Mouse (Mus musculus) gastrocnemius, postnatal 10 days (tissue): Measurements from ENCODE around the gene Nxf1. TPM values are rescaled to one million over a fixed set of nuclear protein-coding genes. Genes with fewer than 3 reads are reported as not detected.

Source experiments
- DNase-seq: peaks from one replicate; pipeline ENCODE4 v3.0.0; 2021; ENCODE audit warnings: mixed read lengths
- total RNA-seq, 2 experiments: library from RNA; stranded (reverse); gene quantifications; 2 replicates each; pipeline ENCODE4 v1.2.3; 2021

Nxf1 gene
- total RNA-seq, 2 experiments from 2014 or later, result 40.8 to 61.8 TPM

DNA sequence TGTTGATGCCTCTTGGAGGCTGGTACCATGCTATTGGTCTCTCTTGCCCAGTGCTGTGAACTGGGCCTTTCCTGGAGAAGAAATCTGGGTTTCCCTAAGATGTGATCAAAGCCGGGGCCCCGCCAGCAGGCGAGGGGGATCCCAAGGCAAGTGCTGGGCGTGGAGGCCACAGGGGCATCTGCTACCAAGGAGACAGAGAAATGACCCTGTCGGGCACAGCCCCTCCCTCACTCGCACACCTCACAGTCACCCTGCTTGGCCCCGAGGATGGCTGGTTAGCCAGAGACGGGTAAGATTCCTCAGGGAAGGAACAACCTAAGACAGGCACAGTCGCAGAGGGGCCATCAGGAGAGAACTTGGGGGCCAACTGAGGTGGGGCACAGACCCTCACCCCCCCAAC lies 8.7 kb downstream of the Nxf1 start:
- no peak for DNase-seq

DNA sequence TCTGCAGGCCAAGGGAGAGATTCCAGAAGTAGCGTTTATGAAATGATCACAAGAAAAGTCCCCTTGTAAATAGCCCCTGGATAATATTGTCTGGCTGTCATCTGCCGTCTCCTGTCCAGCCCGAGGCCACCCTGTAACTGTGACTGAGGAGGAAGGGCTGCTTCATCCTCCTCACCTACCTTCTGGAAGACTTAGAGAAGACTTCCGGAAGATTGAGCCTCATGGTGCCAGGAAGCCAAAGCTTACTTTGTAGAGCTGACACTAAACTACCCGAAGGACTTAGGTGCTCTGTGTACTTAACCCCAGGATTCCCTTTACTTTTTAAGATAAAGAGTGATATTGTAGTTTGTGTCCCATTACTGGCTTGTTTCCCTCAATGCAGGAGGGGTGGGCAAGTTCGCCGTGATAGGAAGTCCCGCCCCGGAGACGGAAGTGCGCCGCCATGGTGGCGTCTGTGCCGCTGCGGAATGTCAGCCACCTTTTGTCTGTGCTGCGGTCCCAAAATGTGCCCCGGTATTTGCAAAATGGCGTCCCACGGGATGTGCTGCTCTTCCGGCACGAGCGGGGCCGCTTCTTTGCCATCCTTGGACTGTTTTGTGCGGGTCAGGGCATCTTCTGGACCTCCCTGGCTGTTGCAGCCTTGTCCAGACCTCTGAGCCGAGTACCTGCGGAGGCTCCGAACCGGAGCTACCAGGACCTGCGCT lies 13.8 kb downstream of the Nxf1 start, which contains the start of gene Tmem223:
Tmem223 (plus strand) TSS at position 430 of the 704 bp plus-strand sequence.
- DNase-seq, result peak; percentile 78

DNA sequence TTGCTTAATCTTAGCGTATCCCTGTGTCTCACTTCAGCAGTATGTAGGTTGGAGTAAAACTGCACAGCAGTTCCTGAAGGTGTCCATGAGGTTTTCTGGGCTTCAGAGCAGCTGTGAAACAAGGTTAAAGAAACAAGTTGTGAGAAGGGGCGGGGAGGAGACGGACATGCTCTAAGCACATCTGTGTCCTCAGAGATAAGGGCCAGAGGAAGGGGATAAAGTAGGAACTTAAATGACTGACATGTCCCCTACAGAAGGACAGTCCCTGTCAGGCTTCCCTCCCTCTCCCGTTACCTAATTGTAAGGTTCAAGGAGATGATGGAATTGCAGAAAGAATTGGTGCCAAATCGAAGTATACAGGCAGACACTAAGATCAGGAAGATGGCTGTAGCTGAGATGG lies 16.1 kb downstream of the Nxf1 start:
- DNase-seq, result no peak

DNA sequence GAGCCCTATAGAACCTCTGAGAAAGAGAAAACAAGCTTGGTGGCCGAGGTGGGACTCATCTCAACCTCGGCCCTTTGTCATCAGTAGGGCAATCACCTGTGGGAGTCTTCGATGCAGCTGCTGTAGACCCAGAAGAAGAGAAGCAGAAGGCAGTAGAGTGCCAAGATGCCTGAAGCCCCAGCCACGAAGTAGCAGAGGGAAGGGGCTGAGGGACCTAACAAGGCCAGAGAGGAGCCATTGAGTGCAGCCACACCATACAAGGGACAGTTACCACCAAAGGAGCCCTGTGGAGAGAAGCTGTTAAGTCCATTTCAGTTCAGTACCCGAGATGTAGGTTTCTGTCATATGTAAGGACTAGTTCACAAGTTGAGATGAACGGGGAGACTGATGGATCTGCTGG lies 16.5 kb downstream of the Nxf1 start:
- DNase-seq, result no peak

DNA sequence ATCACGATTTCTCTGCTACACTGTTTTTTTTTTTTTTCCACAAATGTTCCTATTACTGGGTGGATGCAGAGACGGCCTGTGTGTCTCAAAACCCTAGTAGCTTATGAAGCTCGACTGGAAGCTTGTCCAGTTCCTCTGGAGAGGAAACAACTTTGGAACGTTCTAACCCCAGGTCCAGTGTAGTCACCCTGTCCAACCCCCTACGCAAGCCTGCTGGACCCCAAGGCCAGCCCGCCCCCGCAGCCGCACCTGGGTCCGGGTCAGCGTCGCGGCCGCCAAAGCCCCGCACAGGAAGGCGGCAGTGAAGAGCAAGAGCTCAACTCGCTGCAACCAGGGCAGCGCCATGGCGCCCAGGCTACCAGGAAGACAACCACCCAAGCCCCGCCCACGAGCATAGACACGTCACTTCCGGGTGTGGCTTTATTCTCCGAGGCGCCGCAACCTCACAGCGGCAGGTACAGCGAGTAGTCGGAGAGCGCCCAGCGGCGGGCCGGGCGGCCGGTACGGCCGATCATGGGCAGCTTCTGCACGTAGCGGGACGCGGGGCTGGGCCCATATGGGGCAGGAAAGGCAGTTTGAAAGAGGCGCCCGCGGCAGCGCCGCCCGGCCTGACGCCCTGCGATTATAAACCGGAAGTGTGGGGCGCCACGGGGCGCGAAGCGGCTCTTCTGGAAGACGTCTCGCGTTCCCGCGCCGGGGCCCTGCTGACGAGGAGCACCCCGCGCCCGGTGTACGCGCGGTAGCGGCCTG lies 17.4 kb downstream of the Nxf1 start, which contains the start of gene Tmem179b:
Tmem179b (minus strand) TSS at position 382 of the 750 bp plus-strand sequence.
- peak; percentile 96 for DNase-seq

DNA sequence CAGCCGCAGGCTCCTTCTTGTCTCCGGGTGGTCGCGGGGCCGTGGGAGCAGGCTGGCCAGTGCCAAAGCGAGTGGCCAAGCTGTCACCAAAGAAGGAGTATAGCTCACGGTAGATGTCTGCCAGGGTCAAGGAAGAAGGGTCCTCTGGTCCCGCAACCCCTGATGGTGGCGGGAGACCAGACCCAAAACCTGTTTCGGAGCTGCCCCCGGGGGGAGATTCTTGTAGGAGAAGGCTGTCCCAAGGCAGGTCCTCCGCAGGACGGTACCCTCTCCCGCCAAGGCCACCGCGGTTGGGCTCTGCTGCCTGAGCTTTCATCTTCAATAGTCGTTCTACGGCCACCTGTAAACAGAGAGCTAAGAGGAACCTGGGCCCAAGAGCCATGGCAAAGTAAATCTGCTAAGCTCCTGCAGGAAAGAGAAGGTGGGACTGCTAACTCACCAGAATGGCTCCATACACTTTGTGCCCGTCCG lies 18.1 kb downstream of the Nxf1 start:
- DNase-seq, result no peak

DNA sequence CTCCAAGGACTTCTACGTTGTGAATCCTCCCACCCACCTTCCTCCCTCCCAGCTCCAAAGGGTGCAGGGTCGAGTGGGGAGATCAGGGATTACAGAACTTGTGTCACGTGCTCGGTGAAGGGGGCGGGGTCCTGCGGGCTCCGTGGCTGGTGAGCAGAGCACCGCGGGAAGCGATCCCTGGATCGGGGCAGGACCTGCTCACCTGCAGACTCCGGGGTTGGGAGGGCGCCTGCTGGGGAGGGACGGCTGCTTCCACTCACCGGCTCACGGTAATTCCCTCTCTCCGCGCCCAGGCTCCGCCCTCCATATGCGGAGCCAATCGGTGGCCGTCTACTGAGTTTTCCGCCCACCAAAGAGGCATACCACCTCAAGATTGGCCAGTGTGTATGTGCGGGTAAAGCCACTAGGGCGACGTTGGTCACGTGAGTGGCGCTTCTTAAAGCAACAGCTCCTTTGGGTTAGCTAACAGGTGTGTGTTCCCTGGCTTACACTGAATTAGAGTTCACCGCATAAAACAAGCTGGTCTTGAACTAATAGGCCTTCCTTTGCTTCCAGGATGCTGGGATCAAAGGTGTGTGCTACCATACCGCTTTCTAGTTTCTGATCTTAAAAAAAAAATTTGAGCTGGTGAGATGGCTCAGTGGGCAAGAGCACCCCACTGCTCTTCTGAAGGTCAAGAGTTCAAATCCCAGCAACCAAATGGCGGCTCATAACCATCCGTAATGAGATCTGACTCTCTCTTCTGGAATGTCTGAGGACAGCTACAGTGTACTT lies 29.3 kb downstream of the Nxf1 start, which contains the start of gene Taf6l:
Taf6l (minus strand) TSS at position 410 of the 774 bp plus-strand sequence.
- peak; percentile 84 for DNase-seq

DNA sequence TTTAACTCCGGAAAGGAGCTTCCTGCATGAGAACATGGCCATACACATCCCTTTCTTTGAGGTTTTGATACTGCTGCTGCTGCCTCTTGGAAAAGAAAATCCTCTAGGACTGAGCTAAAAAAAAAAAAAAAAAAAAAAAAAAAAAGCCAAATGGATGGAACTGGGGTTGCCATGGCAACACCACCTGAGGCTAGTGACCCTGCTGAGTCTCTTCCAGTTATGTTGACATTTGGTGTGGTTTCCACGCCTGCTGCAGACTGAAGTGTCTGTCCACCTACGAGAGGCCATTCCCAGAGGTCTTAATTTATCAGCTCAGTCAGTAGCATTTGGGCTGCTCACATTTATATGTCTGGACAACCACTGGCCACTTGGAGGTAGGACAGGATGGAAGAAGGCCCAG lies 31.6 kb downstream of the Nxf1 start:
- DNase-seq, result no peak

DNA sequence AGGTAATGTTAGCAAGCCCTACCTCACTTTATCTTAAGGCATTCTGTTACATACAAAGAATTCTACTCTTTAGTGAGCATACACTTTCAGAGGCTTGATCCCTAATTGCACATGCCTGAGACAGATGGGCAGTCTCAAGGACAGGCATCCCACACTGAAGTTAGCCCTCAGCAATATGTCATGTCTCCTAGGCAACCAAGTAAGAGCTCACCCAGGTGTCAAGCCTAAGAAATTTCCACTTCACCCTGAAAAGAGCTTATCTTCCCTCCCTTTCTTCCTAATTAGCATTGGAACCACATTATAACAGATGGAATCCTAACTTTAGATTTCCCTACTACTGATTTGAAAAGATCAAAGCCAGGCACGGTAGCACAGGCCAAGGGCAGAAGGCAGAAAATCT lies 32.3 kb downstream of the Nxf1 start:
- DNase-seq, result no peak

DNA sequence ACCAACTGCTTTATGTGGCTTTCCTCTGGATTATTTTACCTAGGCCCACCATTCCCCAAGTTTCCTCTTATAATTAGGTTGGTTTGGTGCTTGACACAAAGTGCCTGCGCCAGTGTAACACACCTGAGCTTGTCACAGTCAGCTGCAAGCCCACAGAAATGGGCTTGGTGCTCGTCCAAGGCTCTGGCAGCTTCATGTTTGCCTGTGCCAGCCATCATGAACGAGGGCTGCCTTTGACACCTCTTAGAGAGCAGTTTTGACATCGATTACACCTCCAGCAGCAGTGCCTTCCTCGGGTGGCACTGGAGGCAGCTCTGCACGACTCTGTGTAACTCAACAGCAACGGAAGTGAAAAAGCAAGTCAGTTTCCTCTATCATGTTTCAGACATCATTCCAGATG lies 33.3 kb downstream of the Nxf1 start:
- DNase-seq, result no peak

DNA sequence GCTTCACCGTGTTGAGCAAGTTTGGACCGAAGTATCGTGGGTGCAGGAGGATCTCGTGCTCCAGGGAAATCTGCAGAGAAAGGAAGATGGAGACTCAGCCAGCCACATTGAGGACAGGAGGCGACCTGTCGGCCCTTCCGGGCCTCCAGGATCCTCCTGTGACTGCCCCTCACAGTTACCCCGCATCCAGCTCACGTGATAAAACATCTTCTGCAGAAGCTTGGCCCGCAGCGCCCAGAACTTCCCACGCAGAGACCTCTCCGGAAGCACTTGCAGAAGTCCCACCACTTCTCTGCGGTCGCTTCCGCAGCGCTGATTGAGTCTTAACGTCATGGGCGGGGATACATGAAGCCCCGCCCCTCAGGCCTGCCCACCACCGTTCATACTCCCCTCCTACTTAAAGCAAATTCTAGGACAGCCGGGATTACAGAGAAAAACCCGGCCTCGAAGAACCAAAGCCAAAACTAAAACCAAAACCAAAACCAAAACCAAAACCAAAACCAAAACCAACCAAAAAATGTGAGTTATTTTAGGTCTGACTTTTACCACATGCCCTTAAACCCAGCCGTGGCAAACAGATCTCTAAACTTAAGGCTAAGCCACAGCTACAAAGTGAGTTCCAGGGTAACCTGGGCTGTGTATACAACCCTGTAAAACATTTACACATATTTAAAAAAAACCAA lies 41.5 kb downstream of the Nxf1 start, which contains the start of gene Polr2g:
Polr2g (minus strand) TSS at position 314 of the 683 bp plus-strand sequence.
- DNase-seq, result peak; percentile 85

DNA sequence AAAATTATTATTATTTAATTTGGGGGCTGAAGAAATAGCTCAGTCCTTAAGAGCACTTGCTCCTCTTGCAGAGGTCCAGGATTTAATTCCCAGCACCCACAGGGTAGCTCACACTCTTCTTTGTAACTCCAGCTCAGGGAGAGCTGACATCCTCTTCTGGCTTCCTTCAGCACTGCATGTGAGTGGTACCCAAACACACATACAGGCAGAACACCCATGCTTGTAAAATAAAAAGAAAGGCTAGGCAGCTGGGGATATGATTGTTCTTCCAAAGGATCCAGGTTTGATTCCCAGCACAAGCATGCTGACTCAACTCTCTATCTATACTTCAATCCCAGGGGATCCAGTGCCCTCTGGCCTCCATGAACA lies 42.1 kb downstream of the Nxf1 start:
- DNase-seq, result no peak

DNA sequence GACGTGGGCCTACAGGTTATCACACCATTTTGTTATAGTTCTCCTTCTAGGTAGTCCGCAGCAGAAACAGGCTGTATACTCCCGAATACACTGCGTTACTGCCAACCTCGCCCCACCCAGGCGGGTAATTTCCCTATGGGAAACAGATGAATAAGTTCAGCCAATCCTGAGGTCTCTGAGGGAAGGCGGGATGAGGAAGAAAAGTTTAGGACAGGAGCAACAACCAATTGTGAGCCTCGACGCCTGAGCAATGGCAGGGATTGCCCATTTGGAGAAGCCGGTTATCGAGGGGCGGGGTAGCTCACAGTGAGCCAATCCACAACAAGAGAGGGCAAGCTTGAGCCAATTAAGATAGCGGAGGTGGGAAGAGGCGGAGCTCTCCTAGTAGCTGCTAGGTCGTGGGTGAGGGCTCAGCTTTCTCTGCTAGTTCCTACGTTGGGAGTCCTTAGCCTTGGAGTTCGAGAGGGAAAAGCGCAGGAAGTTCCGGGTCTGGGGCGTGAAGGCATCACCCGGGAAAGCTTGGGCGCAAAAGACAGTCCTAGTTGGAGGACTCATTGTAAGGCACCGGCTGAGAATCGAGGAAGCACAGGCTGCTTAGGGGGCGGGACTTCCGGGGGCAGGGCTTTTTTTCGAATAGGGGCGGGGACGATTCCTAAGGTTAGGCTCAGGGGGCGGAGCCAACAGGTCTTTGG lies 45.4 kb downstream of the Nxf1 start, which contains the start of gene Zbtb3:
Zbtb3 (plus strand) TSS at position 426 of the 692 bp plus-strand sequence.
- peak; percentile 78 for DNase-seq

DNA sequence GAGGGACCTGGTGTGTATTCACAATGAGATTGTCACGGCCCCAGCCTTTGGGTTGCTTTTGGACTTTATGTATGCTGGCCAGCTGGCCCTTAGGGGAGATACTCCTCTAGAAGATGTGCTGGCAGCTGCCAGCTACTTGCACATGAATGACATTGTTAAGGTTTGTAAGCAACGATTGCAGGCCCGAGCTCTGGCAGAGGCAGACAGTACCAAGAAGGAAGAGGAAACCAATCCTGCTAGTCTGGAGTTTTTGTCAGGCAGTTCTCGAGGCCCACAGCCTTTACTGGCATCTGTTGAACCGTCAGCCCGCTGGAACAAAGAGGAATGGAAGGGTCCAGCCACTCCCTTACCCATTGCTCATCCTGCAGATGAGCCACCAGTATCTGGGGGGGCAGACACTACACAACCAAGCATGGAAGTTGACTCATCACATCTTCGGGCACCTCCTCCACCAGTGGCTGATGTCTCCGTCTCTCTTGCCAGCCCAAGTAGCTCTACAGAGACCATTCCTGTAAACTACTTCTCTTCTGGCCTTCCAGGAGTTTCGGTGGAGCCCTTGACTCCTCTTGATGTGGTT lies 46.4 kb downstream of the Nxf1 start:
- no peak for DNase-seq

DNA sequence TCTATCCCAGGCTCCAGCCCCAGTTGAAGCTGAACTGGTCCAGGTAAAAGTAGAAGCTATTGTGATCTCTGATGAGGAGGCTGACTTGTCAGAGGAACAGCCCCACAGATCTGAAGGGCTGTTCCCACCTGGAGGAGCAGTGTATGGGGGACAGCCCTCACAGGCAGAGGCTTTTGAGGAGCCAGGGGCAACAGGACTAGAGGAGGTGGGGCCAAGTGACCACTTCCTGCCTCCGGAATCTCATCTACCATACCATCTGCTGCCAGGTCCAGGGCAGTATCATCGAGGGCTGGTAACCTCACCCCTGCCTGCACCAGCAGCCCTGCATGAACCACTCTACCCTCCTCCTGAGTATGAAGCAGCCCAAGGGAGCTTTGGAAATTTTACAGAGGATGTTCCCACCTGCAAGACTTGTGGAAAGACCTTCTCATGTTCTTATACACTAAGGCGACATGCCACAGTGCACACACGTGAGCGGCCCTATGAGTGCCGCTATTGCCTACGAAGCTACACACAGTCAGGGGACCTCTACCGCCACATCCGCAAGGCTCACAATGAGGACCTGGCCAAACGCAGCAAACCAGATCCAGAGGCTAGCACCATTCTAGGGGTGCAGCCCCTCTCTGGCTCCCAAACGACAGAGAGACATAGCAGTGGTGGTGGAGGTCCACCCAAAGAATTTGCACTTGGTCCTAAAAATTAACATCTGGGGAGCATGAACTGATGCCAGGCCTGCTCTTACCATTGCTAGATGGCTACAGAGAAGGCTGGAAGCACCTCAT lies 47.2 kb downstream of the Nxf1 start:
- DNase-seq, result no peak

DNA sequence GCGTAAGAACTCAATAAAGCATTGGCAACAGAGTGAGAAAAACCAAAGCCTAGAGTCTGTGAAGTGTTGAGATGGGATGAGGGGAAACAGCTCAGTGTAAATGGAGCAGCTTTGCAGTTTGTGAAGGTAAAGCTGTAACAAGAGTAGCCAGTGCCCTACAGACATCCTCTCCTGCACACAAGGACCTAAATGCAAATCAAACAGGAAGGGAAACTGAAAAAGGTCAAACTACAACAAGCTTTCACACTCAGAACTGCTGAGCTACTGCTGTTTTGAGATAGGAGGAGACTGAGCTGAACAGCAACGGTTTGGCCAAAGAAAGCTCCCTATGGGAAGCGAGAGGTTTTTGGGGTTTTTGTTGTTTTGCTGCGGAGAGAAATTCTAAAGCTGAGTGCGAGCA lies 49.9 kb downstream of the Nxf1 start:
- no peak for DNase-seq

DNA sequence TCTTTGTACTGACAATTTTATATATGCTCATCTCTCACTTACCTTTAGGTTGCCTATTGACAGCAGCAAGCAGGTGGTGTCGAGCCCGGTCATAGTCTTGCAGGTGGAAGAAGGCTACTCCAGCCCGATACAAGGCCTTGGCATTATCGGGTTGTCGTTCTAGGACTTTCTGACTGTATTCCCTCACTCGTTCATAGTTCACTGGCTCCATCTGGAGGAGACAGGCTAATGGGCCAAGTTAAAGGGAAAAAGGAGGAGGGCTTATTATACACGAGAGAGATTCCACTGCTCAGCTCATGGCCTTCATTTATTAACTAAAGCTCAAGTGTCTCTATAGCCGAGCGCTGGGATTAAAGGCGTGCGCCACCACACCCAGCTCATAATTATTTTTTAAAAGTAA lies 58.9 kb downstream of the Nxf1 start:
- DNase-seq, result no peak

DNA sequence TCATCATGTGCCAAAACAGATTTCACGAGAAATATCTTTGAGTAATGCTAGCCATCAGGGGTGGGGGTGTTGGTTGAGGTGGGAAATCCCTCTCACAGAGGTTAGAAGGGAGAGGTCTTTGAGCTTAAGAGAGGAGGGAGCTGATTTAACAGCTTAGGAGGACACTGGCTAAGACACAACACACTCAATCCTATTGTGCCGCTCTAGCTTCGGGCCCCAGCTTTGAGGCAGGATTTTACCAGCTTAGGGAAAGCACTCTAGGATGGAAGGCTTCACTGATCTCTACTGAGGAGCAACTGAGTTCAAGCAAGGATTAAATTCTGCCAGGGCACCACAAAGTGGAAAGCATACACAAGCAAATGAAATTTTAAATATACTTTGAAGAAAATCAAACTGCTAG lies 60.1 kb downstream of the Nxf1 start:
- DNase-seq, result no peak

DNA sequence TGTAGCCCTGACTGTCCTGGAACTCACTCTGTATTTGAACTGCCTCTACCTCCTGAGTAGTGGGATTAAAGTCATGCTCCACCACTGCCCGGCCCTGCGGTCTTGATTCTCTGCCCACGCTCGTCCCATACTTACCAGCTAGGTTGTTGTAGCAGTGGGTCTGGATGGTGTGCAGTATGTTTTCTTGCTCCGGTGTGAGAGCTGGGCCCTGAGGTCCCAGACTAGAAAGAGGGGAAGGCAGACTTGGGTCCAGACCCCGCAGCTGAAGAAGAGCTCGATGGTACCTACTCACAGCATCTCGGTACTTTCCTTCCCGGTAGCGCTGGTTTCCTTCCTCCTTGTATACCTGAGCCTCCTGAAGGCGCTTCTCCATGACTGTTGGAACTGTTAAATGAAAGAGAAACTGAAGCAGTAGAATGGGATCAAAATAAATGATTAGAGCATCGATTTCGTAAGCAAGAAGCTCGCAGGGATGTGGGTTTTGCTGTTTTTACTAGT lies 61.5 kb downstream of the Nxf1 start:
- DNase-seq, result no peak
